Mouse (Mus musculus): ENCODE data around the gene Wipf2. TPM values are rescaled to one million over a fixed set of nuclear protein-coding genes. Genes with fewer than 3 reads are reported as not detected.

The Wipf2 gene
- polyA plus RNA-seq, 1 experiment: 14.0 TPM

- DNase-seq: no peak
- peaks cover 8% of the 10 kb centered on the region for H3K4me1 ChIP-seq (ENCODE audit: control insufficient read depth, insufficient read depth, low read length)
- no peak overlapping the region for H3K4me3 ChIP-seq (replicated peaks; ENCODE audit: extremely low read depth, low read depth, low read length)
- WGBS: 59% methylated on average over 4 of the region's 4 CpGs
- TF ChIP-seq POLR2A (IDR thresholded peaks at IDR 0.05; ENCODE audit: borderline replicate concordance, extremely low read depth, low read depth, low read length) (no peak), CTCF (IDR thresholded peaks at IDR 0.05; ENCODE audit: insufficient read depth, low read length) (no peak)
Observed at GRCm38 (mm10) chr11:98871416-98871815, 8.0 kb downstream of the Wipf2 start.

- DNase-seq: peak; percentile 36
- peaks cover 9% of the 10 kb centered on the region for H3K4me1 ChIP-seq (ENCODE audit: control insufficient read depth, insufficient read depth, low read length)
- WGBS: 54% methylated on average over 4 of the region's 4 CpGs
- H3K4me3 ChIP-seq (replicated peaks; ENCODE audit: extremely low read depth, low read depth, low read length): no peak overlapping the region
- TF ChIP-seq POLR2A (IDR thresholded peaks at IDR 0.05; ENCODE audit: borderline replicate concordance, extremely low read depth, low read depth, low read length): no peak
- TF ChIP-seq CTCF (IDR thresholded peaks at IDR 0.05; ENCODE audit: insufficient read depth, low read length): no peak
Observed at GRCm38 (mm10) chr11:98872040-98872439, 8.6 kb downstream of the Wipf2 start.

GRCm38 (mm10) chr11:98873900-98874299 is 10.5 kb downstream of the Wipf2 start:
- WGBS: 54% methylated on average over 9 of the region's 9 CpGs
- TF ChIP-seq POLR2A (IDR thresholded peaks at IDR 0.05; ENCODE audit: borderline replicate concordance, extremely low read depth, low read depth, low read length): no peak
- no peak for TF ChIP-seq CTCF (IDR thresholded peaks at IDR 0.05; ENCODE audit: insufficient read depth, low read length)
- Histone ChIP-seq H3K4me1 (ENCODE audit: control insufficient read depth, insufficient read depth, low read length) (peaks cover 10% of the 10 kb centered on the region), H3K4me3 (replicated peaks; ENCODE audit: extremely low read depth, low read depth, low read length) (no peak overlapping the region)
- peak; percentile 82 for DNase-seq

GRCm38 (mm10) chr11:98877001-98877400 is 13.6 kb downstream of the Wipf2 start:
- WGBS: 69% methylated on average over 9 of the region's 9 CpGs
- TF ChIP-seq POLR2A (IDR thresholded peaks at IDR 0.05; ENCODE audit: borderline replicate concordance, extremely low read depth, low read depth, low read length) (no peak), CTCF (IDR thresholded peaks at IDR 0.05; ENCODE audit: insufficient read depth, low read length) (no peak)

GRCm38 (mm10) chr11:98887703-98888102 is 24.3 kb downstream of the Wipf2 start:
- no peaks in the 10 kb centered on the region for H3K4me1 ChIP-seq (ENCODE audit: control insufficient read depth, insufficient read depth, low read length)
- TF ChIP-seq CTCF (IDR thresholded peaks at IDR 0.05; ENCODE audit: insufficient read depth, low read length) (no peak), POLR2A (IDR thresholded peaks at IDR 0.05; ENCODE audit: borderline replicate concordance, extremely low read depth, low read depth, low read length) (no peak)
- H3K4me3 ChIP-seq (replicated peaks; ENCODE audit: extremely low read depth, low read depth, low read length): no peak overlapping the region
- 91% methylated on average over 3 of the region's 3 CpGs for WGBS
- no peak for DNase-seq

More at GRCm38 (mm10) chr11:98877001-98877400, 13.6 kb downstream of the Wipf2 start:
- peaks cover 5% of the 10 kb centered on the region; the same call in 1 of the 2 replicates for H3K4me1 ChIP-seq (ENCODE audit: control insufficient read depth, insufficient read depth, low read length)
- no peak for DNase-seq
- no peak overlapping the region for H3K4me3 ChIP-seq (replicated peaks; ENCODE audit: extremely low read depth, low read depth, low read length)

GRCm38 (mm10) chr11:98889077-98889476 is 25.6 kb downstream of the Wipf2 start:
- WGBS: 91% methylated on average over 4 of the region's 4 CpGs
- no peaks in the 10 kb centered on the region for H3K4me1 ChIP-seq (ENCODE audit: control insufficient read depth, insufficient read depth, low read length)
- no peak overlapping the region for H3K4me3 ChIP-seq (replicated peaks; ENCODE audit: extremely low read depth, low read depth, low read length)
- TF ChIP-seq POLR2A (IDR thresholded peaks at IDR 0.05; ENCODE audit: borderline replicate concordance, extremely low read depth, low read depth, low read length): no peak
- TF ChIP-seq CTCF (IDR thresholded peaks at IDR 0.05; ENCODE audit: insufficient read depth, low read length): no peak
- DNase-seq: no peak

GRCm38 (mm10) chr11:98889977-98890376 is 26.5 kb downstream of the Wipf2 start:
- WGBS: 86% methylated on average over 5 of the region's 5 CpGs

GRCm38 (mm10) chr11:98892426-98892825 is 29.0 kb downstream of the Wipf2 start:
- DNase-seq: no peak
- WGBS: 69% methylated on average over 5 of the region's 5 CpGs
- TF ChIP-seq CTCF (IDR thresholded peaks at IDR 0.05; ENCODE audit: insufficient read depth, low read length): no peak
- TF ChIP-seq POLR2A (IDR thresholded peaks at IDR 0.05; ENCODE audit: borderline replicate concordance, extremely low read depth, low read depth, low read length): no peak
- H3K4me3 ChIP-seq (replicated peaks; ENCODE audit: extremely low read depth, low read depth, low read length): no peak overlapping the region
- no peaks in the 10 kb centered on the region for H3K4me1 ChIP-seq (ENCODE audit: control insufficient read depth, insufficient read depth, low read length)

More at GRCm38 (mm10) chr11:98889977-98890376, 26.5 kb downstream of the Wipf2 start:
- TF ChIP-seq POLR2A (IDR thresholded peaks at IDR 0.05; ENCODE audit: borderline replicate concordance, extremely low read depth, low read depth, low read length) (no peak), CTCF (IDR thresholded peaks at IDR 0.05; ENCODE audit: insufficient read depth, low read length) (no peak)
- H3K4me3 ChIP-seq (replicated peaks; ENCODE audit: extremely low read depth, low read depth, low read length): no peak overlapping the region
- H3K4me1 ChIP-seq (ENCODE audit: control insufficient read depth, insufficient read depth, low read length): no peaks in the 10 kb centered on the region
- no peak for DNase-seq

GRCm38 (mm10) chr11:98900529-98901125 is 37.2 kb downstream of the Wipf2 start:
- Histone ChIP-seq H3K4me1 (ENCODE audit: control insufficient read depth, insufficient read depth, low read length) (peaks cover 3% of the 10 kb centered on the region), H3K4me3 (replicated peaks; ENCODE audit: extremely low read depth, low read depth, low read length) (no peak overlapping the region)
- WGBS: 44% methylated on average over 12 of the region's 12 CpGs
- no peak for TF ChIP-seq POLR2A (IDR thresholded peaks at IDR 0.05; ENCODE audit: borderline replicate concordance, extremely low read depth, low read depth, low read length)
- TF ChIP-seq CTCF (IDR thresholded peaks at IDR 0.05; ENCODE audit: insufficient read depth, low read length): no peak
- no peak for DNase-seq

- DNase-seq: no peak
- WGBS: 60% methylated on average over 10 of the region's 10 CpGs
Observed at GRCm38 (mm10) chr11:98902621-98903245, 39.3 kb downstream of the Wipf2 start.

More at GRCm38 (mm10) chr11:98902621-98903245, 39.3 kb downstream of the Wipf2 start:
- no peak overlapping the region for H3K4me3 ChIP-seq (replicated peaks; ENCODE audit: extremely low read depth, low read depth, low read length)
- no peak for TF ChIP-seq CTCF (IDR thresholded peaks at IDR 0.05; ENCODE audit: insufficient read depth, low read length)
- no peak for TF ChIP-seq POLR2A (IDR thresholded peaks at IDR 0.05; ENCODE audit: borderline replicate concordance, extremely low read depth, low read depth, low read length)
- peaks cover 5% of the 10 kb centered on the region for H3K4me1 ChIP-seq (ENCODE audit: control insufficient read depth, insufficient read depth, low read length)
